Mouse (Mus musculus): ENCODE data around the gene Ncf2.

GRCm38 (mm10) chr1:152761791-152762190 lies 38.2 kb upstream of the Ncf2 start:
- no peak for TF ChIP-seq POLR2AphosphoS5 (IDR thresholded peaks at IDR 0.05; ENCODE audit: insufficient replicate concordance, low read depth, low read length)
- TF ChIP-seq CTCF (IDR thresholded peaks at IDR 0.05; ENCODE audit: low read depth, low read length): no peak
- no peak for TF ChIP-seq GATA1 (IDR thresholded peaks at IDR 0.05; ENCODE audit: borderline replicate concordance, low read length)
- no peak for TF ChIP-seq GATA2 (IDR thresholded peaks at IDR 0.05; ENCODE audit: borderline replicate concordance, low read depth, low read length)
- TF ChIP-seq TAL1 (conservative IDR thresholded peaks at IDR 0.05; ENCODE audit: low read depth, low read length): no peak

Measured in G1E (cell line).